Mouse (Mus musculus): ENCODE data around the gene 4933427D14Rik. TPM values are rescaled to one million over a fixed set of nuclear protein-coding genes. Genes with fewer than 3 reads are reported as not detected.

4933427D14Rik gene
- total and polyA plus RNA-seq, 3 experiments, result 14.5 to 19.6 TPM; not detected in 1

DNA sequence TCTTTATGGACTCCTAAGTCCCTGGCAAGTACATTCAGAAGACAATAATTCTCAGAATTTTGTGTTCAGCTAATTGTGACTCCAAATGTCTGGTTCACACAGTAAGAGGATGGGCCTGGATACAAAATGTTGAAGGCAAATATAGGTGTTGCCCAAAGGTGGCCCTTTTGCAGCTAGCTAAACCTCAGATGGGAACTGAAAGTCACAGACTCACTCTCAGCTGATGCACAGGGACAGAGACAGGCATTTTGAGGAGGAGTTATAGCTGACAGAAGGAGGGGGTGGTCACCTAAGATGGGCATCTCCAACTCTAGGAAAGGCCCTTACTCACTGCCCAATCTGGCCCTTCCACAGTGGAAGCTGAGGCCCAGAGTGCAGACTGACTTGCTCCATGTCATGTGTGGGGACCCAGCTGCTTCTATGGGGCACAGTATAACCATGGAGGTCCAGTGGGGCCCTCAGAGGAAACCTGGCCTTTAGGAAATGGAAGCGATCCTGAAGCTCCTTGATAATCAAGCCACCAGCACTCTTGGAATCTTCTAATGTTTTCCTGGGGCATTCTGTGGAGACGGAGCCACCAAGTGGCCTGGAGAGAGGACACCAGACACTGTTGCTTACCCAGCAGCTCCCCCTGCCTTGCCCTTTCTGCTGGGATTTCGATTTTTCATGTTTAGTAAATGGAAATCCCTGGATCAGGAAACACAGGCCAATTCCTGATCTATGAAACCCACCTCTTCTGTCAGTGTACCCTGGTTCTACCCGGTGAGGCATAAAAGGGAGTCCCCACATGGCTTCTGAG, 33.0 kb upstream of the 4933427D14Rik start:
- TF ChIP-seq ZNF384 (IDR thresholded peaks at IDR 0.05; ENCODE audit: low read depth, low read length) (no peak), RCOR1 (IDR thresholded peaks at IDR 0.05; ENCODE audit: low read depth, low read length) (no peak), CHD2 (IDR thresholded peaks at IDR 0.05; ENCODE audit: low read length) (no peak), NELFE (IDR thresholded peaks at IDR 0.05; ENCODE audit: low read depth, low read length) (no peak), CTCF (IDR thresholded peaks at IDR 0.05 in 2 of 3, conservative IDR thresholded peaks at IDR 0.05 in 1 of 3; ENCODE audit: control insufficient read depth in 1 of 3, insufficient read depth in 1 of 3, low read depth in 2 of 3, low read length in 3 of 3, poor library complexity in 1 of 3, severe bottlenecking in 1 of 3) (no peak), POLR2AphosphoS5 (IDR thresholded peaks at IDR 0.05; ENCODE audit: borderline replicate concordance, low read depth, low read length) (no peak)
- Histone ChIP-seq H3K27me3 (ENCODE audit: control insufficient read depth in 1 of 2, insufficient read depth in 2 of 2, low read length in 2 of 2) (peaks cover 15 to 27% of the 10 kb centered on the region in 2 experiments), H3K79me2 (ENCODE audit: control insufficient read depth, insufficient read depth, low read length, poor library complexity) (no peaks in the 10 kb centered on the region), H3K4me1 (ENCODE audit: control insufficient read depth in 1 of 2, insufficient read depth in 2 of 2, low read length in 2 of 2) (no peaks in the 10 kb centered on the region), H3K4me3 (ENCODE audit: control insufficient read depth in 1 of 2, insufficient read depth in 1 of 2, low read depth in 2 of 2, low read length in 2 of 2) (no peak overlapping the region), H3K27ac (ENCODE audit: control insufficient read depth, low read depth, low read length) (no peak overlapping the region), H3K36me3 (ENCODE audit: control insufficient read depth in 1 of 2, insufficient read depth in 2 of 2, low read length in 2 of 2) (no peaks in the 10 kb centered on the region), H3K9me3 (replicated peaks; ENCODE audit: insufficient read depth, low read length) (no peaks in the 10 kb centered on the region), H3K9ac (ENCODE audit: control insufficient read depth, low read depth, low read length, poor library complexity, severe bottlenecking) (no peak overlapping the region)
- no peak for DNase-seq (ENCODE audit: low read depth, low spot score)

DNA sequence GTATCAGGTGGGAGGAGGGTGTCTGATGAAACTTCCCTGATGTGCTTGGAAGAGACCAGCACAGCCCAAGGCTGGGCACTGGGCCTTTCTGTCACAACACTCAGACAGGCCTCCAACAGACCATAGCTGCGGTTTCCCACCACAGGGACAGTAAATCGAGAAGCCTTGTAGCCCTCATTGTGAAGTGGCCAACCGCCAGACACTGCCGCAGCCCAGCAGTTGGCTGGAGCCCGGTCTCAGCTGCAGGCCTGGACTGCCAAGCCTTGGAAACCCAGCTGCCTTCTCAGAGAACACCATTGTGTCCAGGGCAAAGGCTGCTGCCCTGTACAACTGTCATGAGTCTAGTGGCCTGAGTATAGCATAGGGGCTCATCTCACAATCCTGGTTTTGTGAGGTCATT, 26.8 kb upstream of the 4933427D14Rik start:
- no peak for DNase-seq (ENCODE audit: low read depth, low spot score)
- Histone ChIP-seq H3K27ac (ENCODE audit: control insufficient read depth, low read depth, low read length) (no peak overlapping the region), H3K9me3 (replicated peaks; ENCODE audit: insufficient read depth, low read length) (no peaks in the 10 kb centered on the region), H3K79me2 (ENCODE audit: control insufficient read depth, insufficient read depth, low read length, poor library complexity) (no peaks in the 10 kb centered on the region), H3K9ac (ENCODE audit: control insufficient read depth, low read depth, low read length, poor library complexity, severe bottlenecking) (no peak overlapping the region), H3K4me1 (ENCODE audit: control insufficient read depth in 1 of 2, insufficient read depth in 2 of 2, low read length in 2 of 2) (no peaks in the 10 kb centered on the region), H3K4me3 (ENCODE audit: control insufficient read depth in 1 of 2, insufficient read depth in 1 of 2, low read depth in 2 of 2, low read length in 2 of 2) (no peak overlapping the region), H3K36me3 (ENCODE audit: control insufficient read depth in 1 of 2, insufficient read depth in 2 of 2, low read length in 2 of 2) (no peaks in the 10 kb centered on the region), H3K27me3 (ENCODE audit: control insufficient read depth in 1 of 2, insufficient read depth in 2 of 2, low read length in 2 of 2) (peaks cover 31 to 41% of the 10 kb centered on the region in 2 experiments)
- TF ChIP-seq RCOR1 (IDR thresholded peaks at IDR 0.05; ENCODE audit: low read depth, low read length) (no peak), POLR2AphosphoS5 (IDR thresholded peaks at IDR 0.05; ENCODE audit: borderline replicate concordance, low read depth, low read length) (no peak), E2F4 (IDR thresholded peaks at IDR 0.05; ENCODE audit: borderline replicate concordance, low read depth, low read length) (no peak), MXI1 (IDR thresholded peaks at IDR 0.05; ENCODE audit: low read depth, low read length) (no peak), SMC3 (IDR thresholded peaks at IDR 0.05; ENCODE audit: low read depth, low read length) (no peak), ZC3H11A (IDR thresholded peaks at IDR 0.05; ENCODE audit: low read depth, low read length) (no peak), RAD21 (IDR thresholded peaks at IDR 0.05; ENCODE audit: low read depth, low read length) (no peak), EP300 (IDR thresholded peaks at IDR 0.05; ENCODE audit: low read depth in 1 of 2, low read length in 2 of 2) (no peak), POLR2A (IDR thresholded peaks at IDR 0.05; ENCODE audit: control insufficient read depth in 1 of 2, insufficient read depth in 1 of 2, low read depth in 1 of 2, low read length in 2 of 2, poor library complexity in 1 of 2) (no peak), NELFE (IDR thresholded peaks at IDR 0.05; ENCODE audit: low read depth, low read length) (no peak), TAL1 (IDR thresholded peaks at IDR 0.05; ENCODE audit: low read length) (no peak), CHD1 (IDR thresholded peaks at IDR 0.05; ENCODE audit: low read depth, low read length) (no peak), MYC (IDR thresholded peaks at IDR 0.05; ENCODE audit: low read depth, low read length) (no peak), NRF1 (IDR thresholded peaks at IDR 0.05; ENCODE audit: insufficient read depth, low read depth, low read length, poor library complexity, severe bottlenecking) (no peak), SIN3A (IDR thresholded peaks at IDR 0.05; ENCODE audit: low read length) (no peak), CHD2 (IDR thresholded peaks at IDR 0.05; ENCODE audit: low read length) (no peak)

Measured in MEL (cell line).